Mouse (Mus musculus) spleen, adult 2 months (tissue): ENCODE results near the gene Bmper.

Source experiments
- CTCF ChIP-seq: fragments of 200-500 bp; IDR thresholded peaks from 2 replicates; pipeline ENCODE4 v1.5.1; 2011; ENCODE audit warnings: mild to moderate bottlenecking, inconsistent platforms; ENCODE audit not compliant: insufficient read depth, insufficient read length, insufficient replicate concordance; ENCODE audit errors: extremely low read depth
- POLR2A ChIP-seq: fragments of 200-500 bp; IDR thresholded peaks from 2 replicates; pipeline ENCODE4 v1.6.1; 2011; ENCODE audit warnings: low read depth, low read length, inconsistent platforms

GRCm38 (mm10) chr9:23442168-23442567 is 219.3 kb downstream of the Bmper start:
- TF ChIP-seq CTCF (no peak), POLR2A (no peak)
